Comparison of ENCODE assay signal across 22 mouse cellular contexts in the genomic region with DNA sequence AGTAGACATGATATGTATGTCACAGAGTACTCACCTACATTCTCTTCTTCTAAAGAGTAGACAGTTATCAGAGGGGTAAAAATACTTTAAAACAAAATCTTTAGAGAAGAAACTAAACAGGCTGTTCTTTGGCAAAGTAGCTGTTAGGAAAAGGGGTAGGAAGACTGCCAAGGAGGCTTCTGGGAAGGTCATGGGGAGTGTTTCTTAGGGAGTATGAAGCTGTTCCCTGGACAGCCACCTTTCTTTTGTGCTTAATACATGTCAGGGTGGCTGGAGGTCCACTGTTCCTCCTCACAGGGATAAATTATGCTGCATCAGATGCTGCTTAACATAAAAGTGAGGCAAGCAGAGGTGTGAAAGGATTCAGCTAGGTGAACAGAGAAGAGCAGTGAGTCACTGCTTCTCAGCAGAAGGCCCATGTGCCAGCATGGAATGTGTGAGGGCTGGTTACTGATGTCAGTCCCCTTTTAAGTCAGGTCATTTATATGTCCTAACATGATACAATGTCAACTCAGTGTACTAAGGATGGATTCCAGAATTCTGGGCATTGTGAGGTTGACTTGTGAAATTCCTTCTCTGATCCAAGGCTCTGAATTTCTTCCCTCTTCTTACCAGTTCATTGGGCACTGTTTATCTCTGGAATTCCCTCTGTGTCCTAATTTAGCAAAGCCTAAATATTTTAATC.
DNase-seq lines count a peak whose midpoint lies in the region; ATAC-seq and TF ChIP-seq lines count a peak whose summit lies in the region.
"Had no signal": no experiment of that assay in that cellular context is flagged by ENCODE, and none has a peak within 500 bp of the region (broad histone marks: within the 10 kb centered on the region; RNA-seq: fewer than 3 reads in every experiment).

No protein-coding gene starts in this region.

- ATAC-seq in heart, postnatal 0 days (ENCODE audit: insufficient read depth, low read depth): no peak
- peak; percentile 86 for ATAC-seq in Patski
- peak; percentile 81 for ATAC-seq in lung, embryonic 14.5 days (ENCODE audit: insufficient read depth)
- ATAC-seq in cerebellum, adult (ENCODE audit: insufficient number of reproducible peaks, low FRiP score, low TSS enrichment): no peak
- ATAC-seq: intestine, embryonic 15.5 days; liver, postnatal 0 days had no signal

- CTCF ChIA-PET in Patski (lab: Charles Lee): interaction anchor here (0.7 to 1.6 kb wide), 2 partner anchors 9 to 11 kb away, joined by 3 read pairs; no protein-coding TSS in a partner anchor

- H3K9ac ChIP-seq in heart, postnatal 0 days (replicated peaks; ENCODE audit: low read depth, low read length): no peak overlapping the region
- no peak overlapping the region for H3K9ac ChIP-seq in lung, embryonic 14.5 days
- H3K9ac ChIP-seq: embryonic facial prominence, embryonic 15.5 days; forebrain, embryonic 12.5 days; hindbrain, embryonic 14.5 days; intestine, embryonic 15.5 days; limb, embryonic 15.5 days; liver, postnatal 0 days had no signal

- DNase-seq in heart, postnatal 0 days (ENCODE audit: low spot score): peak; percentile 5
- no peak for DNase-seq in heart, postnatal 25 days (ENCODE audit: low spot score)
- peak; percentile 7 for DNase-seq in Patski (ENCODE audit: low read depth, low spot score)
- DNase-seq in lung, embryonic 14.5 days: peak; percentile 70
- DNase-seq in lung, postnatal 36 days: peak; percentile 43
- DNase-seq in thymus, adult 2 months: no peak
- no peak for DNase-seq in heart, postnatal 4 days
- DNase-seq: adrenal gland, postnatal 10 days; cerebellum, adult 11-12 months; cerebellum, postnatal 25 days; embryo, embryonic 11 days; gastrocnemius, postnatal 10 days; kidney, adult 9 months; kidney, postnatal 25 days; liver, postnatal 0 days had no signal

- no peak for TF ChIP-seq EP300 in heart, postnatal 0 days (IDR thresholded peaks at IDR 0.05; ENCODE audit: low read depth)

- no peaks in the 10 kb centered on the region for H3K27me3 ChIP-seq in heart, postnatal 0 days (ENCODE audit: control insufficient read depth, insufficient read depth, low read length)
- no peaks in the 10 kb centered on the region for H3K27me3 ChIP-seq in Patski
- H3K27me3 ChIP-seq in lung, embryonic 14.5 days (ENCODE audit: insufficient read depth, low read length): no peaks in the 10 kb centered on the region
- no peaks in the 10 kb centered on the region for H3K27me3 ChIP-seq in thymus, adult 2 months (ENCODE audit: control insufficient read depth, insufficient read depth, low read length)
- H3K27me3 ChIP-seq: CH12.LX; embryonic facial prominence, embryonic 15.5 days; forebrain, embryonic 12.5 days; intestine, embryonic 15.5 days; limb, embryonic 15.5 days had no signal

- H3K4me2 ChIP-seq in heart, postnatal 0 days (ENCODE audit: low read depth, low read length): no peak overlapping the region
- H3K4me2 ChIP-seq in lung, embryonic 14.5 days: no peak overlapping the region
- H3K4me2 ChIP-seq: embryonic facial prominence, embryonic 15.5 days; forebrain, embryonic 12.5 days; hindbrain, embryonic 14.5 days; intestine, embryonic 15.5 days; limb, embryonic 15.5 days had no signal

- no peaks in the 10 kb centered on the region for H3K9me3 ChIP-seq in heart, postnatal 0 days (replicated peaks; ENCODE audit: control insufficient read depth, low read length)
- H3K9me3 ChIP-seq in lung, embryonic 14.5 days (ENCODE audit: low read depth, low read length): no peaks in the 10 kb centered on the region
- H3K9me3 ChIP-seq: embryonic facial prominence, embryonic 15.5 days; forebrain, embryonic 12.5 days; intestine, embryonic 15.5 days; limb, embryonic 15.5 days had no signal

- no peak overlapping the region for H3K27ac ChIP-seq in heart, postnatal 0 days (ENCODE audit: low read depth)
- H3K27ac ChIP-seq in lung, embryonic 14.5 days (ENCODE audit: low read depth): no peak overlapping the region
- H3K27ac ChIP-seq in thymus, adult 2 months (ENCODE audit: control insufficient read depth, insufficient read depth, low read length): no peak overlapping the region
- H3K27ac ChIP-seq: embryonic facial prominence, embryonic 15.5 days; forebrain, embryonic 12.5 days; hindbrain, embryonic 14.5 days; intestine, embryonic 15.5 days; limb, embryonic 15.5 days had no signal

- H3K4me3 ChIP-seq in heart, postnatal 0 days (ENCODE audit: low read depth, low read length): no peak overlapping the region
- H3K4me3 ChIP-seq in lung, embryonic 14.5 days (ENCODE audit: low read depth, low read length): no peak overlapping the region
- H3K4me3 ChIP-seq in thymus, adult 2 months (ENCODE audit: control insufficient read depth, insufficient read depth, low read length): no peak overlapping the region
- H3K4me3 ChIP-seq: embryonic facial prominence, embryonic 15.5 days; forebrain, embryonic 12.5 days; intestine, embryonic 15.5 days; limb, embryonic 15.5 days had no signal

- no peak for TF ChIP-seq CTCF in heart, postnatal 0 days (IDR thresholded peaks at IDR 0.05; ENCODE audit: low read depth)
- no peak for TF ChIP-seq CTCF in Patski (IDR thresholded peaks at IDR 0.05)
- no peak for TF ChIP-seq CTCF in lung, embryonic 14.5 days (IDR thresholded peaks at IDR 0.05; ENCODE audit: low read depth)
- no peak for TF ChIP-seq CTCF in thymus, adult 2 months (IDR thresholded peaks at IDR 0.05; ENCODE audit: borderline replicate concordance, control insufficient read depth, extremely low read depth, insufficient read depth, low read length, poor library complexity)

- POLR2A ChIA-PET in Patski (lab: Charles Lee): no interaction called here

- intact Hi-C loops in heart, postnatal 25 days (cut with DNase I): no loop called here

- TF ChIP-seq POLR2A in thymus, adult 2 months (IDR thresholded peaks at IDR 0.05; ENCODE audit: control insufficient read depth, extremely low read depth, insufficient read depth, low read length, poor library complexity): no peak

- H3K4me1 ChIP-seq in heart, postnatal 0 days (ENCODE audit: control insufficient read depth, insufficient read depth): no peaks in the 10 kb centered on the region
- H3K4me1 ChIP-seq in lung, embryonic 14.5 days (ENCODE audit: insufficient read depth): 0 out of 2 replicates have a peak, but pooled peaks cover 2% of the 10 kb centered on the region
- no peaks in the 10 kb centered on the region for H3K4me1 ChIP-seq in thymus, adult 2 months (replicated peaks; ENCODE audit: control insufficient read depth, insufficient read depth, low read length)
- H3K4me1 ChIP-seq: embryonic facial prominence, embryonic 15.5 days; forebrain, embryonic 12.5 days; intestine, embryonic 15.5 days; limb, embryonic 15.5 days had no signal

- H3K36me3 ChIP-seq in heart, postnatal 0 days (replicated peaks; ENCODE audit: control insufficient read depth, insufficient read depth, low read length): no peaks in the 10 kb centered on the region
- H3K36me3 ChIP-seq in lung, embryonic 14.5 days (ENCODE audit: insufficient read depth): no peaks in the 10 kb centered on the region
- no peaks in the 10 kb centered on the region for H3K36me3 ChIP-seq in thymus, adult 2 months (ENCODE audit: control insufficient read depth, insufficient read depth, low read length)
- H3K36me3 ChIP-seq: embryonic facial prominence, embryonic 15.5 days; forebrain, embryonic 12.5 days; intestine, embryonic 15.5 days; limb, embryonic 15.5 days had no signal

- in situ Hi-C loops in Patski (cut with MboI; ENCODE audit: low pct_unique_long_range_greater_than_20kb): no loop called here

Comparison
In these comparisons a context has a peak if more than half of its experiments do, and no peak if none do; other contexts are left out.
1. DNase-seq: peak in heart, postnatal 0 days (single experiment), Patski (single experiment), lung, embryonic 14.5 days (single experiment) and lung, postnatal 36 days (single experiment); none in heart, postnatal 25 days (single experiment), thymus, adult 2 months (single experiment) and heart, postnatal 4 days (single experiment).
2. ATAC-seq: peak in Patski (single experiment) and lung, embryonic 14.5 days (single experiment); none in heart, postnatal 0 days (single experiment) and cerebellum, adult (single experiment).